Mouse (Mus musculus) MEL (cell line): ENCODE data around the gene Zfp990.

Experiments
- CTCF ChIP-seq, 3 experiments: IDR thresholded peaks in 2 of 3; conservative IDR thresholded peaks in 1 of 3; 2 replicates each; pipeline ENCODE4 v1.5.1; 2011 to 2012; ENCODE audit warnings: low read length in 3 of 3, low read depth in 2 of 3, mild to moderate bottlenecking in 2 of 3, improper control_type of control experiment in 1 of 3, inconsistent platforms in 1 of 3, mixed read lengths in 1 of 3, moderate library complexity in 1 of 3; ENCODE audit not compliant: control insufficient read depth in 1 of 3, insufficient read depth in 1 of 3, poor library complexity in 1 of 3, severe bottlenecking in 1 of 3
- TAL1 ChIP-seq: IDR thresholded peaks from 2 replicates; pipeline ENCODE4 v1.6.1; 2012; ENCODE audit warnings: mild to moderate bottlenecking, inconsistent platforms, low read length, moderate library complexity, mixed read lengths

- TF ChIP-seq CTCF (IDR thresholded peaks at IDR 0.05 in 2 of 3, conservative IDR thresholded peaks at IDR 0.05 in 1 of 3; ENCODE audit: control insufficient read depth in 1 of 3, insufficient read depth in 1 of 3, low read depth in 2 of 3, low read length in 3 of 3, poor library complexity in 1 of 3, severe bottlenecking in 1 of 3) (no peak), TAL1 (no peak)
Measured at GRCm38 (mm10) chr4:145564111-145564821, 53.7 kb downstream of the Zfp990 start.
